In genomic region chr2:115538009-115538690, GRCm38 (mm10) we compare ENCODE assay signal across 17 mouse cellular contexts. TPM values are rescaled to one million over a fixed set of nuclear protein-coding genes. Genes with fewer than 3 reads are reported as not detected.
A peak's percentile ranks its signal among the peaks of the same experiment; 100 is the strongest.
DNase-seq lines count a peak whose midpoint lies in the region; ATAC-seq and TF ChIP-seq lines count a peak whose summit lies in the region.
"Had no signal": no experiment of that assay in that cellular context is flagged by ENCODE, and none has a peak within 500 bp of the region (broad histone marks: within the 10 kb centered on the region; RNA-seq: fewer than 3 reads in every experiment).

No protein-coding gene starts in this region.

- no peak overlapping the region for H3K9ac ChIP-seq in kidney, postnatal 0 days (ENCODE audit: low read depth, low read length)
- H3K9ac ChIP-seq in hindbrain, embryonic 13.5 days: no peak overlapping the region
- H3K9ac ChIP-seq in neural tube, embryonic 13.5 days: no peak overlapping the region
- H3K9ac ChIP-seq: heart, embryonic 12.5 days; limb, embryonic 12.5 days had no signal

- intact Hi-C loops in gastrocnemius, postnatal 36 days (cut with DNase I): no loop called here

- ATAC-seq in kidney, postnatal 0 days (replicated peaks; ENCODE audit: low FRiP score, low read depth): no peak; the same call in 1 of the 2 replicates
- peak; percentile 96 for ATAC-seq in hindbrain, embryonic 13.5 days (ENCODE audit: low FRiP score)
- peak; percentile 95 for ATAC-seq in neural tube, embryonic 13.5 days (ENCODE audit: low read depth)

- TF ChIP-seq CTCF in kidney, postnatal 0 days (IDR thresholded peaks at IDR 0.05; ENCODE audit: low read depth): no peak

- no peaks in the 10 kb centered on the region for H3K36me3 ChIP-seq in kidney, postnatal 0 days (ENCODE audit: insufficient read depth, low read length)
- H3K36me3 ChIP-seq in hindbrain, embryonic 13.5 days: no peaks in the 10 kb centered on the region
- H3K36me3 ChIP-seq in neural tube, embryonic 13.5 days: no peaks in the 10 kb centered on the region
- H3K36me3 ChIP-seq: G1E; heart, embryonic 12.5 days; limb, embryonic 12.5 days had no signal

- H3K4me3 ChIP-seq in kidney, postnatal 0 days (replicated peaks; ENCODE audit: low read depth, low read length): no peak overlapping the region
- no peak overlapping the region for H3K4me3 ChIP-seq in hindbrain, embryonic 13.5 days
- no peak overlapping the region for H3K4me3 ChIP-seq in neural tube, embryonic 13.5 days
- H3K4me3 ChIP-seq: erythroblast, embryonic 14.5 days; heart, embryonic 12.5 days; limb, embryonic 12.5 days had no signal

- no peak overlapping the region for H3K27ac ChIP-seq in kidney, postnatal 0 days
- H3K27ac ChIP-seq in hindbrain, embryonic 13.5 days: peak overlapping the region; percentile 76
- H3K27ac ChIP-seq in neural tube, embryonic 13.5 days (replicated peaks): peak overlapping the region; percentile 10; the same call in 1 of the 2 replicates
- H3K27ac ChIP-seq: limb, embryonic 12.5 days had no signal

- H3K9me3 ChIP-seq in kidney, postnatal 0 days (replicated peaks; ENCODE audit: low read length): no peaks in the 10 kb centered on the region
- no peaks in the 10 kb centered on the region for H3K9me3 ChIP-seq in hindbrain, embryonic 13.5 days
- no peaks in the 10 kb centered on the region for H3K9me3 ChIP-seq in neural tube, embryonic 13.5 days
- H3K9me3 ChIP-seq: G1E; heart, embryonic 12.5 days; limb, embryonic 12.5 days had no signal

- H3K4me2 ChIP-seq in kidney, postnatal 0 days (ENCODE audit: low read length): no peak overlapping the region
- 0 out of 2 replicates have a peak overlapping the region, but pooled peaks have one; percentile 18 for H3K4me2 ChIP-seq in hindbrain, embryonic 13.5 days
- H3K4me2 ChIP-seq in neural tube, embryonic 13.5 days: no peak overlapping the region
- H3K4me2 ChIP-seq: heart, embryonic 12.5 days; limb, embryonic 12.5 days had no signal

- H3K27me3 ChIP-seq in kidney, postnatal 0 days (ENCODE audit: insufficient read depth, low read length): no peaks in the 10 kb centered on the region
- no peaks in the 10 kb centered on the region for H3K27me3 ChIP-seq in hindbrain, embryonic 13.5 days
- H3K27me3 ChIP-seq in neural tube, embryonic 13.5 days: peaks cover 18% of the 10 kb centered on the region
- H3K27me3 ChIP-seq: heart, embryonic 12.5 days had no signal

- H3K4me1 ChIP-seq in kidney, postnatal 0 days (replicated peaks; ENCODE audit: insufficient read depth, low read length): peaks cover 6% of the 10 kb centered on the region; the same call in 1 of the 2 replicates
- H3K4me1 ChIP-seq in hindbrain, embryonic 13.5 days (replicated peaks): peaks cover 17% of the 10 kb centered on the region
- peaks cover 21% of the 10 kb centered on the region for H3K4me1 ChIP-seq in neural tube, embryonic 13.5 days (replicated peaks)
- H3K4me1 ChIP-seq: heart, embryonic 12.5 days had no signal

- WGBS in kidney, postnatal 0 days: 29% methylated on average over 13 of the region's 13 CpGs
- 28% methylated on average over 13 of the region's 13 CpGs for WGBS in hindbrain, embryonic 13.5 days
- 21% methylated on average over 13 of the region's 13 CpGs for WGBS in neural tube, embryonic 13.5 days

- peak; percentile 71 for DNase-seq in kidney, postnatal 0 days (ENCODE audit: low spot score)
- no peak for DNase-seq in kidney, postnatal 4 days
- peak; percentile 52 for DNase-seq in embryo, embryonic 9.5 days (ENCODE audit: extremely low spot score)
- DNase-seq in B cell, adult 2 months: no peak
- no peak for DNase-seq in T-cell, adult 2 months (ENCODE audit: low spot score)
- no peak for DNase-seq in gastrocnemius, postnatal 36 days
- DNase-seq: cerebellum, adult 11 months; gastrocnemius, postnatal 14 days; heart, postnatal 4 days; kidney, postnatal 10 days; lung, postnatal 4 days had no signal

RNA-seq across cellular contexts. Expression of gene BC052040, which starts 43.4 kb away (rescaled TPM):
- 8.2 and 8.8 TPM in 2 replicates for polyA plus RNA-seq in kidney, postnatal 0 days (2015; fragmentation: Nextera tagmentation; extraction: Ambion mirVana)
- polyA plus RNA-seq in hindbrain, embryonic 13.5 days (2015; fragmentation: Nextera tagmentation; extraction: Ambion mirVana): 16.7 and 18.1 TPM in 2 replicates
- polyA plus RNA-seq in neural tube, embryonic 13.5 days (2015; fragmentation: Nextera tagmentation; extraction: Ambion mirVana): 11.8 and 13.8 TPM in 2 replicates
- total RNA-seq in gastrocnemius, postnatal 36 days (2021): 1 to 10 TPM; 2.2 to 2.3 TPM

Comparison
In these comparisons a context has a peak if more than half of its experiments do, and no peak if none do; other contexts are left out.
1. DNase-seq: peak in kidney, postnatal 0 days (single experiment) and embryo, embryonic 9.5 days (single experiment); none in kidney, postnatal 4 days (0 of 2), B cell, adult 2 months (0 of 2), T-cell, adult 2 months (single experiment) and gastrocnemius, postnatal 36 days (0 of 2).